Comparison of ENCODE assay signal across 20 mouse cellular contexts in genomic region chr6:118769792-118770191, GRCm38 (mm10).
A peak's percentile ranks its signal among the peaks of the same experiment; 100 is the strongest.
DNase-seq lines count a peak whose midpoint lies in the region; ATAC-seq lines count a peak whose summit lies in the region.
"Had no signal": no experiment of that assay in that cellular context is flagged by ENCODE, and none has a peak within 500 bp of the region (broad histone marks: within the 10 kb centered on the region; RNA-seq: fewer than 3 reads in every experiment).

No protein-coding gene starts in this region.

- no peaks in the 10 kb centered on the region for H3K27me3 ChIP-seq in liver, embryonic 13.5 days
- H3K27me3 ChIP-seq: embryonic facial prominence, embryonic 12.5 days; forebrain, embryonic 13.5 days; forebrain, embryonic 15.5 days had no signal

- no peaks in the 10 kb centered on the region for H3K36me3 ChIP-seq in liver, embryonic 13.5 days

- 83% methylated on average over 8 of the region's 8 CpGs for WGBS in liver, embryonic 13.5 days (ENCODE audit: insufficient replicate concordance)

- H3K4me2 ChIP-seq in liver, embryonic 13.5 days: peak overlapping the region; percentile 53; the same call in 1 of the 2 replicates
- H3K4me2 ChIP-seq: embryonic facial prominence, embryonic 12.5 days; forebrain, embryonic 13.5 days; forebrain, embryonic 15.5 days had no signal

- H3K27ac ChIP-seq in liver, embryonic 13.5 days: peak overlapping the region; percentile 21; the same call in 1 of the 2 replicates
- H3K27ac ChIP-seq: embryonic facial prominence, embryonic 10.5 days; embryonic facial prominence, embryonic 12.5 days; forebrain, embryonic 13.5 days; forebrain, embryonic 15.5 days had no signal

- intact Hi-C loops in heart, postnatal 10 days (cut with DNase I): no loop called here

- H3K9me3 ChIP-seq in liver, embryonic 13.5 days (replicated peaks): no peaks in the 10 kb centered on the region
- H3K9me3 ChIP-seq: forebrain, embryonic 13.5 days; forebrain, embryonic 15.5 days had no signal

- H3K4me1 ChIP-seq in liver, embryonic 13.5 days (replicated peaks): peaks cover 39% of the 10 kb centered on the region
- H3K4me1 ChIP-seq: embryonic facial prominence, embryonic 12.5 days; forebrain, embryonic 13.5 days; forebrain, embryonic 15.5 days had no signal

- no peak overlapping the region for H3K4me3 ChIP-seq in liver, embryonic 13.5 days (replicated peaks)
- H3K4me3 ChIP-seq: embryonic facial prominence, embryonic 10.5 days; embryonic facial prominence, embryonic 12.5 days; forebrain, embryonic 13.5 days; forebrain, embryonic 15.5 days had no signal

- ATAC-seq in liver, embryonic 13.5 days (ENCODE audit: low read depth): no peak
- ATAC-seq in CD4-positive, CD25-positive, alpha-beta regulatory T cell, adult 4 months: no peak
- ATAC-seq: forebrain, embryonic 13.5 days; forebrain, embryonic 15.5 days; forebrain, postnatal 0 days had no signal

- no peak overlapping the region for H3K9ac ChIP-seq in liver, embryonic 13.5 days
- H3K9ac ChIP-seq: embryonic facial prominence, embryonic 12.5 days; forebrain, embryonic 13.5 days; forebrain, embryonic 15.5 days; forebrain, postnatal 0 days had no signal

- DNase-seq in liver, embryonic 13.5 days: no peak
- DNase-seq in liver: no peak
- DNase-seq in ES-CJ7 (ENCODE audit: low read depth, low spot score): peak; percentile 80
- DNase-seq in R1 (ENCODE audit: low read depth, low spot score): peak; percentile 56
- DNase-seq in brain, adult 2 months (ENCODE audit: low read depth, low spot score): peak; percentile 40
- no peak for DNase-seq in urinary bladder, postnatal 25 days (ENCODE audit: low spot score)
- DNase-seq in heart, postnatal 10 days: no peak
- DNase-seq: adrenal gland, adult 2 months; adrenal gland, postnatal 10 days; adrenal gland, postnatal 25 days; cerebellum, adult 11-12 months; cerebellum, adult 9-10 months; cerebellum, postnatal 10 days; cerebellum, postnatal 25 days; forebrain, postnatal 0 days had no signal

Comparison
In these comparisons a context has a peak if more than half of its experiments do, and no peak if none do; other contexts are left out.
1. DNase-seq: peak in ES-CJ7 (single experiment), R1 (single experiment) and brain, adult 2 months (single experiment); none in liver, embryonic 13.5 days (single experiment), liver (single experiment), urinary bladder, postnatal 25 days (single experiment) and heart, postnatal 10 days (0 of 2).